Mouse (Mus musculus): ENCODE measurements around the gene Eif1ad.

- TF ChIP-seq POLR2A (IDR thresholded peaks at IDR 0.05; ENCODE audit: low read depth, low read length) (peak; percentile 37; the same call in 1 of the 2 replicates), CTCF (IDR thresholded peaks at IDR 0.05; ENCODE audit: extremely low read depth, insufficient read length, insufficient replicate concordance, low read depth, low read length) (peak; percentile 19; the same call in 1 of the 2 replicates)
Observed at GRCm38 (mm10) chr19:5366175-5367052, at the start of gene Eif1ad.
